Mouse (Mus musculus) forebrain, embryonic 16.5 days (tissue): Measurements from ENCODE around the gene Morn4. TPM values are rescaled to one million over a fixed set of nuclear protein-coding genes. Genes with fewer than 3 reads are reported as not detected.
A peak's percentile ranks its signal among the peaks of the same experiment; 100 is the strongest.

Experiments
- ATAC-seq: fragments of 200-750 bp; cut with Nextera tagmentation; 2 replicates; pipeline ENCODE4 v1.8.0; 2017; ENCODE audit warnings: mild to moderate bottlenecking, moderate library complexity
- H3K27ac ChIP-seq: fragments of 300-500 bp; sonication (generic); 2 replicates; pipeline ENCODE4 v1.5.1; 2014; ENCODE audit warnings: low read length, control low read depth
- H3K27me3 ChIP-seq: fragments of 300-500 bp; sonication (generic); replicated peaks from 2 replicates; pipeline ENCODE4 v1.6.1; 2014; ENCODE audit warnings: low read length; ENCODE audit not compliant: control insufficient read depth, insufficient read depth
- H3K36me3 ChIP-seq: fragments of 300-500 bp; sonication (generic); 2 replicates; pipeline ENCODE4 v1.6.1; 2014; ENCODE audit not compliant: control insufficient read depth, insufficient read depth
- H3K4me1 ChIP-seq: fragments of 300-500 bp; sonication (generic); replicated peaks from 2 replicates; pipeline ENCODE4 v1.6.1; 2014; ENCODE audit warnings: low read length; ENCODE audit not compliant: control insufficient read depth, insufficient read depth
- H3K4me2 ChIP-seq: fragments of 300-500 bp; sonication (generic); 2 replicates; pipeline ENCODE4 v1.6.1; 2014; ENCODE audit warnings: mild to moderate bottlenecking, low read length, control low read depth
- H3K4me3 ChIP-seq: fragments of 300-500 bp; sonication (generic); replicated peaks from 2 replicates; pipeline ENCODE4 v1.5.1; 2014; ENCODE audit warnings: mild to moderate bottlenecking, low read length, control low read depth
- H3K9ac ChIP-seq: fragments of 300-500 bp; sonication (generic); replicated peaks from 2 replicates; pipeline ENCODE4 v1.6.1; 2014; ENCODE audit warnings: low read depth, low read length, control low read depth
- H3K9me3 ChIP-seq: fragments of 300-500 bp; sonication (generic); 2 replicates; pipeline ENCODE4 v1.6.1; 2016; ENCODE audit warnings: low read length; ENCODE audit not compliant: control insufficient read depth
- WGBS: fragments of 180-500 bp; shearing (Covaris S2); extraction: QIAGEN DNeasy Blood & Tissue Kit; methylation state at CpG from one replicate; pipeline ENCODE4 v1.1.7; 2014; 5-methylcytosine and 5-hydroxymethylcytosine counted together
- polyA plus RNA-seq: library from polyadenylated mRNA; unstranded; fragments of >200 nt; fragmentation: Nextera tagmentation; extraction: Ambion mirVana; gene quantifications from 2 replicates; pipeline ENCODE4 v1.2.1, GENCODE M21; 2015

Gene Morn4
- polyA plus RNA-seq, 1 experiment from 2014 or later = 182 TPM

DNA sequence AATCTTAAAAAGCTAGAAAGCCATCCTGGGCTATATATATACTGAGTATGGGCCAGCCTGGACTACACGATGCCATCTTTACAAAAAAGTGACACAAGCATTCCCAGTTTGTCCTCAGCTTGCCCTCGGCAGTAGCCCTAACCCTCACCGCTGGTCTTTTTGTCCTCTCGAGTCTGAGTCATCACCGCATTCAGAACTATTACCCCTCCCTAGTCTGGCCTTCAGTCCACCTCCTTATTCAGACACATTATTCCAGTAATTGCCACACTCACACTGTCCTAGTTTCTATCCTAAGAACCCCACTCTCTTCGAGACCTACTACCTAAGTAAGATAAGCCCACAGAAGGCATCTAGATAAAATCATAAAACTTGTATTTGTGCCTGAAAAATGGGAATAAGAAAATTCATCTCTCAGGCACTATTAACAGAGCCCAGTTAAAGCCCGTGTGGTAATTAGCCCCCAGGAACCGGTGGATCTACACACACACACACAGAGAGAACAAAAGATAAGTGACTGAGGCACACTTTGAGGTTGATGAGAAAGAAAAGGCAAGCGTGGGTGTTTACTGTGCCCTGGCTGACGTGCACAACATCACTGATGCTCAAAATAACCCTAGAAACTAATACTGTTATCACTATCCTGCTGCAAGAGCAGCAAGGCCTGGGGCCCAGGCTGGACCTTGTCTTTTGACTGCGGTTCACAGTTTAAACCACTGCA is 39.5 kb upstream of the Morn4 start:
- H3K36me3 ChIP-seq = peaks cover 8% of the 10 kb centered on the region
- no peaks in the 10 kb centered on the region; the same call in 1 of the 2 replicates for H3K27me3 ChIP-seq
- no peak for ATAC-seq
- WGBS = 61% methylated on average over 11 of the region's 11 CpGs
- H3K27ac ChIP-seq = no peak overlapping the region
- no peak overlapping the region for H3K9ac ChIP-seq
- H3K4me3 ChIP-seq = no peak overlapping the region
- no peak overlapping the region for H3K4me2 ChIP-seq
- no peaks in the 10 kb centered on the region for H3K9me3 ChIP-seq
- peaks cover 17% of the 10 kb centered on the region for H3K4me1 ChIP-seq

- WGBS = 79% methylated on average over 13 of the region's 13 CpGs
- Histone ChIP-seq H3K4me1 (peaks cover 12% of the 10 kb centered on the region), H3K9ac (no peak overlapping the region), H3K36me3 (peaks cover 12% of the 10 kb centered on the region), H3K9me3 (no peaks in the 10 kb centered on the region), H3K27me3 (no peaks in the 10 kb centered on the region; the same call in 1 of the 2 replicates), H3K27ac (no peak overlapping the region), H3K4me3 (no peak overlapping the region), H3K4me2 (no peak overlapping the region)
- no peak for ATAC-seq
Observed at GRCm38 (mm10) chr19:42124684-42125083, 38.5 kb upstream of the Morn4 start.

DNA sequence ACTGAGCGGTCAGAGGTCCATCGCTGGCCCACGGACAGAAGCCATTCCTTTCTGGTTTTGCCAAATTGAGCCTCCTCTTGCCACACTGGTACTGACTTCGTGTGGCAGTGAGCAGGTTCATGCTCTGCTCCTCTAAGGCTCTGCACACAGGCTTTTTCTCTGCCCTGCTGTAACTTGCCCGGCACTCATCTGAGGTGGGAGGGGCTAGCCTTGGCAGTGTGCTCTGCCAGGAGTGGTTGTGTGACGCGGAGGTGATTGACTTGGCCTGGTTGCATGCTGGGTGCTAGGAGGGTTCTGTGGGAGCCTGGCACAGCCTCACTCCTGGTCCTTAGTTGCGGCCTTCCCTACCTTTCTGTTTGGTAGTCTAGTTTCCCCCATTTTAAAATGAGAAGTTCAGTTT is 34.3 kb upstream of the Morn4 start:
- Histone ChIP-seq H3K27me3 (no peaks in the 10 kb centered on the region), H3K9me3 (no peaks in the 10 kb centered on the region), H3K36me3 (peaks cover 21% of the 10 kb centered on the region), H3K4me1 (no peaks in the 10 kb centered on the region), H3K9ac (no peak overlapping the region), H3K4me2 (no peak overlapping the region), H3K4me3 (no peak overlapping the region), H3K27ac (no peak overlapping the region)
- WGBS = 89% methylated on average over 8 of the region's 8 CpGs
- ATAC-seq = no peak

DNA sequence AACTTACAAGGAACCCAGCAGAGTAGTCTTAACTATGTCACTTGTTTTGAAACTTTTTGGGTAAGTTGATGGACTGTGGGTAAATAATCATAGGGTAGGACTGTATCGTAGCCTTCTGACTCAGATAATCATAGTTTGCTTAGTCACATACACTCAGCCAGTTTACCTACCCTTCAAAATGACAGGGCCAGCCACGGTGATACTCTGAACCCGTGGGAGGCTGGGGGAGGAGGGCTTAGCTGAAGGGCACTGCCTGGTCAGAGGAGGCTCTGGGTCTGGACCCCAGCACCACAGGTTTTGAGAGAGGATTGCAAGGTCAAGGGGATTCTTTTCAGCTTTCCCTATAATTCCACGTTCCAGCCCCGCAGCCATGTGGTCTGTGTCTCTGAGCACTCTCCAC is 32.4 kb upstream of the Morn4 start:
- Histone ChIP-seq H3K27ac (no peak overlapping the region), H3K4me1 (no peaks in the 10 kb centered on the region), H3K36me3 (peaks cover 24% of the 10 kb centered on the region), H3K4me2 (no peak overlapping the region), H3K9ac (no peak overlapping the region), H3K9me3 (no peaks in the 10 kb centered on the region), H3K27me3 (no peaks in the 10 kb centered on the region), H3K4me3 (no peak overlapping the region)
- no peak for ATAC-seq
- WGBS = 96% methylated on average over 5 of the region's 5 CpGs

- no peaks in the 10 kb centered on the region for H3K9me3 ChIP-seq
- no peak overlapping the region for H3K4me3 ChIP-seq
- no peak for ATAC-seq
- WGBS = 95% methylated on average over 9 of the region's 9 CpGs
- no peaks in the 10 kb centered on the region for H3K4me1 ChIP-seq
- no peak overlapping the region for H3K4me2 ChIP-seq
- H3K9ac ChIP-seq = no peak overlapping the region
- H3K36me3 ChIP-seq = peaks cover 23% of the 10 kb centered on the region
- no peak overlapping the region for H3K27ac ChIP-seq
- no peaks in the 10 kb centered on the region for H3K27me3 ChIP-seq
Observed at GRCm38 (mm10) chr19:42118142-42118541, 32.0 kb upstream of the Morn4 start.

GRCm38 (mm10) chr19:42115783-42116335 is 29.7 kb upstream of the Morn4 start:
- Histone ChIP-seq H3K27ac (no peak overlapping the region), H3K9me3 (no peaks in the 10 kb centered on the region), H3K4me1 (no peaks in the 10 kb centered on the region), H3K27me3 (no peaks in the 10 kb centered on the region), H3K4me3 (no peak overlapping the region), H3K4me2 (no peak overlapping the region), H3K9ac (no peak overlapping the region), H3K36me3 (peaks cover 18% of the 10 kb centered on the region)
- ATAC-seq = no peak
- WGBS = 88% methylated on average over 4 of the region's 4 CpGs

GRCm38 (mm10) chr19:42104681-42105080 is 18.5 kb upstream of the Morn4 start:
- Histone ChIP-seq H3K9me3 (no peaks in the 10 kb centered on the region), H3K27ac (no peak overlapping the region), H3K36me3 (peaks cover 12% of the 10 kb centered on the region; the same call in 1 of the 2 replicates), H3K27me3 (no peaks in the 10 kb centered on the region), H3K9ac (no peak overlapping the region), H3K4me1 (no peaks in the 10 kb centered on the region), H3K4me3 (no peak overlapping the region), H3K4me2 (no peak overlapping the region)
- 96% methylated on average over 9 of the region's 9 CpGs for WGBS
- no peak for ATAC-seq

GRCm38 (mm10) chr19:42099406-42099805 is 13.2 kb upstream of the Morn4 start:
- Histone ChIP-seq H3K4me3 (no peak overlapping the region), H3K36me3 (peaks cover 5% of the 10 kb centered on the region; the same call in 1 of the 2 replicates), H3K4me1 (no peaks in the 10 kb centered on the region), H3K4me2 (no peak overlapping the region), H3K9ac (no peak overlapping the region), H3K27me3 (no peaks in the 10 kb centered on the region), H3K27ac (no peak overlapping the region), H3K9me3 (no peaks in the 10 kb centered on the region)
- no peak for ATAC-seq
- 94% methylated on average over 3 of the region's 3 CpGs for WGBS

- under 1% methylated on average over 51 of the region's 52 CpGs for WGBS
- Histone ChIP-seq H3K9me3 (no peaks in the 10 kb centered on the region), H3K36me3 (peaks cover 2% of the 10 kb centered on the region; the same call in 1 of the 2 replicates), H3K27ac (peak overlapping the region; percentile 87), H3K4me3 (peak overlapping the region; percentile 83), H3K9ac (peak overlapping the region; percentile 81), H3K4me1 (peaks cover 27% of the 10 kb centered on the region), H3K27me3 (no peaks in the 10 kb centered on the region), H3K4me2 (peak overlapping the region; percentile 84)
- ATAC-seq = peak; percentile 54
Observed at GRCm38 (mm10) chr19:42090637-42091141, 4.5 kb upstream of the Morn4 start.
